Mouse (Mus musculus): Measurements from ENCODE around the gene Vmn1r11. TPM values are rescaled to one million over a fixed set of nuclear protein-coding genes. Genes with fewer than 3 reads are reported as not detected.

The Vmn1r11 gene
- polyA plus RNA-seq (2015; fragmentation: Nextera tagmentation; extraction: Ambion mirVana): not detected in 2 replicates

DNA sequence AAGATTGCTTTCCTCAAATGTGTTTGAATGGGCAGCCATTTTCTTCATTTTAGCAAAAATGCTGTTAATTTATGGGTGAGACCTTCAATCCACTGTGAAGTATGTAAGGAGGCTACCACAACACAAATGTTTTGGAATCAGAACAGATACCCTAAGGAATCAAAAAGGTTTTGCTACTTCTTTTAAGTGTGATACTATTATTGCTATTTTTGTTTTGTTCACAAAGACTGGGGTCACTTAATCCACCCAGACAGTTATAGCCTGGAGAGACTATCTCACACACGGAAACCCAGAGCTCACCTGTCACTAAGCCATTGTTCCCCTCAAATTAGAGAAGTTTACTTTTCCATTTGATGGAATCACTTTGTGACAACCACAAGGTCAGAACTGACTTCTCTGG lies at the start of gene Vmn1r11:
Gene Vmn1r11 (plus strand): TSS at position 301 of the 400 bp plus-strand sequence.
- no peaks in the 10 kb centered on the region for H3K9me3 ChIP-seq (replicated peaks)
- H3K9ac ChIP-seq (replicated peaks): no peak within 1 kb of the TSS
- H3K27ac ChIP-seq (replicated peaks): no peak within 1 kb of the TSS
- no peaks in the 10 kb centered on the region for H3K4me1 ChIP-seq
- ATAC-seq (ENCODE audit: low FRiP score): no peak
- no peak within 1 kb of the TSS for H3K4me2 ChIP-seq
- no peak within 1 kb of the TSS for H3K4me3 ChIP-seq (replicated peaks)
- 71% methylated on average over 1 of the region's 1 CpGs for WGBS
- no peaks in the 10 kb centered on the region for H3K27me3 ChIP-seq (replicated peaks)
- no peaks in the 10 kb centered on the region for H3K36me3 ChIP-seq

DNA sequence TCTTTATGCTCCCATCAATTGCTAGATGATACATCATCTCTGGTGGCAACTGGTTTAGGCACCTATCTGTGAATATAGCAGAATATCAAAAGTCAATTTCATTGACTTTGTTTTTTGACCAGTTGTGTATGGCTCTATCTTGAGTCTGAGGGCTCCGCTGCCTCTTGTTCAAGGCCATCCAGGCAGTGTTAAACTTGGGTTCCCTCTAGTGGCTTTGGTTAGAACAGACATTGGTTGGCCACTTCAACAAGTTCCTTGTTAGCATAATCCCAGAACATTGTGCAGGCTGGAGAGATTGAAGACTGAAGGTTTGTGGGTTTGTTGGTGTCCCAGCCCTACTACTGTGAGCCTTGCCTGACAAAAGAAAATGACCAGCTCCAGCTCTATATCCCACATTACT lies 26.9 kb upstream of the Vmn1r11 start:
- Histone ChIP-seq H3K27ac (replicated peaks) (no peak overlapping the region), H3K9me3 (replicated peaks) (no peaks in the 10 kb centered on the region), H3K4me3 (replicated peaks) (no peak overlapping the region), H3K4me1 (no peaks in the 10 kb centered on the region), H3K9ac (replicated peaks) (no peak overlapping the region), H3K27me3 (replicated peaks) (no peaks in the 10 kb centered on the region), H3K36me3 (no peaks in the 10 kb centered on the region), H3K4me2 (no peak overlapping the region)
- 67% methylated on average over 1 of the region's 1 CpGs for WGBS
- no peak for ATAC-seq (ENCODE audit: low FRiP score)

DNA sequence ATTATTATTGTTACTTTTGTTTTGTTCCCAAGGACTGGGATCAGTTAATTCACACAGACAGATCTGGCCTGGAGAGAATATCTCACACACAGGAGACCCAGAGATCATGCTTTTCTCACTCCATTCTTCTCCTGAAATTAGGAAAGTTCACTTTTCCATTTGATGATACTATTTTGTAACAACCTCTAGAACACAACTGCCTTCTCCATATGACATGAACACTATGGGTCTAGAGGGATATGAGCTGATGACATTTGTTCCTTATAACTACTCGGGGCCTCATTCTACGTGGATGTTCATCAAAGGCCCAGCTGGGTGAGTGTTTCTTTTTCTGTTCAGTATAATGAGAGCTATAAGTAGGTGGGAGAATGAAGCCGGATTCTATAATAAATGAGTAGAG lies 24.1 kb upstream of the Vmn1r11 start, which contains the start of gene Vmn1r10:
Gene Vmn1r10 (plus strand): TSS at position 301 of the 400 bp plus-strand sequence.
- no peak within 1 kb of the TSS for H3K4me3 ChIP-seq (replicated peaks)
- H3K27ac ChIP-seq (replicated peaks): no peak within 1 kb of the TSS
- H3K27me3 ChIP-seq (replicated peaks): no peaks in the 10 kb centered on the region
- no peak for ATAC-seq (ENCODE audit: low FRiP score)
- H3K36me3 ChIP-seq: no peaks in the 10 kb centered on the region
- no peaks in the 10 kb centered on the region for H3K4me1 ChIP-seq
- H3K4me2 ChIP-seq: no peak within 1 kb of the TSS
- no peak within 1 kb of the TSS for H3K9ac ChIP-seq (replicated peaks)
- H3K9me3 ChIP-seq (replicated peaks): no peaks in the 10 kb centered on the region
- WGBS: 88% methylated on average over 3 of the region's 3 CpGs

DNA sequence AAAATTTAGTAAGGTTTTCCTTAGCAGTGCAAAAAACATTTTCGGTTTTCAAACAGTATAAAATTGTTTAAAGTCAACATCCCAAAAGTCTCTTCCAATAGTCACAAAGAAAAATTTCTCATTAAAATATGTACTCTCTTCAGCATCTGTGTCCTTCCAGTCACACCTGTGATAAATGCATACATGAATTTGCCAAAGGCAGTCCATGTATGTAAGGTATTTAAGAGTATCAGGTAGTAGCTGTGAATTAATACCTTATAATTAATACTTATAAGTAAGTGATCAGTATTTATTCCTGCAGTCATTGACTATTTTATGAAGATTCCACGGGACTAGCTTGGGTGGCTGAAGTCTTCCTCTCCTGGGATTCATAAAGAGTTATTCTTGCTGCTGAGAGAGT lies 23.4 kb downstream of the Vmn1r11 start, which contains the start of gene Vmn1r12:
Gene Vmn1r12 (plus strand): TSS at position 301 of the 400 bp plus-strand sequence.
- H3K9me3 ChIP-seq (replicated peaks): no peaks in the 10 kb centered on the region
- 85% methylated on average over 2 of the region's 2 CpGs for WGBS
- H3K4me3 ChIP-seq (replicated peaks): no peak within 1 kb of the TSS
- no peak within 1 kb of the TSS for H3K27ac ChIP-seq (replicated peaks)
- H3K4me1 ChIP-seq: no peaks in the 10 kb centered on the region
- no peak within 1 kb of the TSS for H3K9ac ChIP-seq (replicated peaks)
- no peaks in the 10 kb centered on the region for H3K36me3 ChIP-seq
- no peaks in the 10 kb centered on the region for H3K27me3 ChIP-seq (replicated peaks)
- ATAC-seq (ENCODE audit: low FRiP score): no peak
- H3K4me2 ChIP-seq: no peak within 1 kb of the TSS

Other genes starting within 250 kb of the Vmn1r11 start
- gene Nt5c3, start 209.5 kb upstream of the Vmn1r11 start, polyA plus RNA-seq (2015; fragmentation: Nextera tagmentation; extraction: Ambion mirVana): 137 and 152 TPM in 2 replicates
- gene Vmn1r4, start 209.4 kb upstream of the Vmn1r11 start, polyA plus RNA-seq (2015; fragmentation: Nextera tagmentation; extraction: Ambion mirVana): 0.58 and 0.82 TPM in 2 replicates
- gene Vmn1r5, start 163.2 kb upstream of the Vmn1r11 start, polyA plus RNA-seq (2015; fragmentation: Nextera tagmentation; extraction: Ambion mirVana): not detected in 2 replicates
- gene Vmn1r6, start 136.2 kb upstream of the Vmn1r11 start, polyA plus RNA-seq (2015; fragmentation: Nextera tagmentation; extraction: Ambion mirVana): not detected in 2 replicates
- gene Vmn1r7, start 108.1 kb upstream of the Vmn1r11 start, polyA plus RNA-seq (2015; fragmentation: Nextera tagmentation; extraction: Ambion mirVana): not detected in 2 replicates
- gene Vmn1r8, start 101.2 kb upstream of the Vmn1r11 start, polyA plus RNA-seq (2015; fragmentation: Nextera tagmentation; extraction: Ambion mirVana): not detected in 2 replicates
- not detected in 2 replicates for gene Vmn1r9, start 66.7 kb upstream of the Vmn1r11 start, polyA plus RNA-seq (2015; fragmentation: Nextera tagmentation; extraction: Ambion mirVana)
- not detected in 2 replicates for gene Vmn1r10, start 24.0 kb upstream of the Vmn1r11 start, polyA plus RNA-seq (2015; fragmentation: Nextera tagmentation; extraction: Ambion mirVana)
- gene Vmn1r12, start 23.5 kb downstream of the Vmn1r11 start, polyA plus RNA-seq (2015; fragmentation: Nextera tagmentation; extraction: Ambion mirVana): not detected in 2 replicates
- not detected in 2 replicates for gene Vmn1r13, start 69.8 kb downstream of the Vmn1r11 start, polyA plus RNA-seq (2015; fragmentation: Nextera tagmentation; extraction: Ambion mirVana)
- not detected in 2 replicates for gene Vmn1r14, start 98.2 kb downstream of the Vmn1r11 start, polyA plus RNA-seq (2015; fragmentation: Nextera tagmentation; extraction: Ambion mirVana)
- not detected in 2 replicates for gene Vmn1r15, start 124.5 kb downstream of the Vmn1r11 start, polyA plus RNA-seq (2015; fragmentation: Nextera tagmentation; extraction: Ambion mirVana)
- not detected in 2 replicates for gene Vmn1r16, start 196.0 kb downstream of the Vmn1r11 start, polyA plus RNA-seq (2015; fragmentation: Nextera tagmentation; extraction: Ambion mirVana)
- not detected in 2 replicates for gene Vmn1r17, start 230.3 kb downstream of the Vmn1r11 start, polyA plus RNA-seq (2015; fragmentation: Nextera tagmentation; extraction: Ambion mirVana)